Mouse (Mus musculus): ENCODE measurements around the gene Krt7. TPM values are rescaled to one million over a fixed set of nuclear protein-coding genes. Genes with fewer than 3 reads are reported as not detected.

The Krt7 gene
- polyA plus RNA-seq, 1 experiment from 2014 or later = 5.1 TPM

GRCm38 (mm10) chr15:101459283-101459682 is 48.4 kb downstream of the Krt7 start:
- DNase-seq (ENCODE audit: low read depth, low spot score) (no peak), ATAC-seq (no peak)
- no peak for TF ChIP-seq CTCF (IDR thresholded peaks at IDR 0.05)
- CTCF ChIA-PET = interaction anchor here (1.2 to 1.7 kb wide), 2 partner anchors 10 to 11 kb away, joined by 3 to 4 read pairs; no protein-coding TSS in a partner anchor
- in situ Hi-C loops (cut with MboI; ENCODE audit: low pct_unique_long_range_greater_than_20kb) = loop anchor here (5.0 kb wide), 1 partner anchor 38 kb away; no protein-coding TSS in a partner anchor
- H3K27me3 ChIP-seq = no peaks in the 10 kb centered on the region
- POLR2A ChIA-PET = no interaction called here

DNA sequence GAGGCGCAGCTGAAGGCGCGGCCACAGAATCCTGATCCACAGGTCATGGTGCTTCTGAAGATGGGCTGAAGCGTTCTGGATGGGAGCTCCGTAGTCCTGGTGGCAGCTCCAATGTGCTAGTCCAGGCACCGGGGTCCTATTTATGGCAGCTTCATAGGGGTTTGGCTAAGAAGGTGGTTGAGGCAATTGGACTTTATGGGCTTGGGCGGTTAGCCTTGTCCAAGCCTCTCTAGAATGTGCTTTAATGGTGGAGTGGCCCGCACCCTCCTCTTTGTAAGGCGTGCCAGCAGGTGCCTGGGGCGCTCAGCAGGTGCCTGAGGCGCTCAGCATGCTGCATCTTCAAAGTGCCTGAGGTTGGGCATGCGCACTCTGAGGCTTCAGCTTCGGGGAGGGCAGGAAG is 52.8 kb downstream of the Krt7 start, which contains the start of gene Krt81:
Gene Krt81, minus strand, starts transcription at position 101 of the 400 bp plus-strand sequence.
- POLR2A ChIA-PET = no interaction called here
- ATAC-seq = no peak
- CTCF ChIA-PET = no interaction called here
- H3K27me3 ChIP-seq = no peaks in the 10 kb centered on the region
- in situ Hi-C loops (cut with MboI; ENCODE audit: low pct_unique_long_range_greater_than_20kb) = no loop called here
- TF ChIP-seq CTCF (IDR thresholded peaks at IDR 0.05) = no peak
- no peak for DNase-seq (ENCODE audit: low read depth, low spot score)

DNA sequence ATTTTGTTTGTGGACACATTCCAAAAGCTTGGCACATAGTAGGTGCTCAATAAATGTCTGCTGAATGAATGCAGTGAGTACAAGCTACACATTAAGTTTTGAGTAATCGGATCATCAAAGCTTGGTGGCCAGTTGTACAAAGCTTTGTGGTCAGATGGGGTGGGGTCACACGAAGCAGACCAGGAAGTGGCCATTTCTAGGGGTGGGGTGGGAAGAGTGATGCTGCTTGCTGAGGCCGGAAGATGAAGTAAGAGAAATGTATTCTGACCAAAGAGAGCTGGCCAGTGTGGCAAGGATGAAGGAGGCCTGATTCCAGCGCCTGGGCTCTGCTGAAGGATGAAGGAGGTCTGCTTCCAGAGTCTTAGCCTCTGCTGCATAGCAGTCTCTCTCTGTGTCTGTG is 58.2 kb downstream of the Krt7 start:
- ChIA-PET CTCF (interaction anchor here (1.4 kb wide), 1 partner anchor 10 kb away, joined by 3 read pairs; no protein-coding TSS in a partner anchor), POLR2A (no interaction called here)
- TF ChIP-seq CTCF (IDR thresholded peaks at IDR 0.05) = no peak
- ATAC-seq = no peak
- H3K27me3 ChIP-seq = peaks cover 3% of the 10 kb centered on the region
- in situ Hi-C loops (cut with MboI; ENCODE audit: low pct_unique_long_range_greater_than_20kb) = no loop called here
- no peak for DNase-seq (ENCODE audit: low read depth, low spot score)

DNA sequence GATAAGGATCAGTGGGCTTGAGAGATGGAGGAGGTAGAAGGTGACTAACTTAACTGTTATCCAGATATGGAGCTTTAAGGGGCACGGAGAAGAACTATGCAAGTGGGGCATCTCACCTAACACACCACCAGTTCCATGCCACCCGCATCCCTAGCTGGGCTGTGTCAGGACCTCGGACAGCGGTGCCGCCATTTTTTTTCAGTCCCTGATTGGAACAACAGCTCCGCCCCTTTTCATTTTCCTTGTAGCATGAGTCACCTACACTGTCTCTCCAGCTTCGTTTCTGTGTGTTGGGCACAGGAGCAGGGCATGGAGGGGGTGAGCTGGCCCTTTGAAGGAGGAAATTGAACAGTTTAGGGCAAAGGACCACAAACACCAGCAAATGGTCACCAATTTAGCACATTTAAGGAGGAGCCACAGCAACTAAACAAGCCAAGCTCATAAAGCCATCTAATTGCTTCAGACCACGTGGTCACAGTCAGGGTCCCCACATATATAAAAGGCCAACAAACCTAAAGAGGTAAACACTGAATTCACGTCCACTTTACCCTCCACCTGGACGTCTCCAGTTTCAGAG is 62.2 kb downstream of the Krt7 start, which contains the start of gene Krt86:
Gene Krt86, plus strand, starts transcription at position 527 of the 577 bp plus-strand sequence.
- ChIA-PET CTCF (interaction anchor here (1.0 kb wide), 1 partner anchor 24 kb away, joined by 3 read pairs; no protein-coding TSS in a partner anchor), POLR2A (no interaction called here)
- in situ Hi-C loops (cut with MboI; ENCODE audit: low pct_unique_long_range_greater_than_20kb) = no loop called here
- DNase-seq (ENCODE audit: low read depth, low spot score) (no peak), ATAC-seq (peak; percentile 49)
- no peak for TF ChIP-seq CTCF (IDR thresholded peaks at IDR 0.05)
- peaks cover 15% of the 10 kb centered on the region for H3K27me3 ChIP-seq

DNA sequence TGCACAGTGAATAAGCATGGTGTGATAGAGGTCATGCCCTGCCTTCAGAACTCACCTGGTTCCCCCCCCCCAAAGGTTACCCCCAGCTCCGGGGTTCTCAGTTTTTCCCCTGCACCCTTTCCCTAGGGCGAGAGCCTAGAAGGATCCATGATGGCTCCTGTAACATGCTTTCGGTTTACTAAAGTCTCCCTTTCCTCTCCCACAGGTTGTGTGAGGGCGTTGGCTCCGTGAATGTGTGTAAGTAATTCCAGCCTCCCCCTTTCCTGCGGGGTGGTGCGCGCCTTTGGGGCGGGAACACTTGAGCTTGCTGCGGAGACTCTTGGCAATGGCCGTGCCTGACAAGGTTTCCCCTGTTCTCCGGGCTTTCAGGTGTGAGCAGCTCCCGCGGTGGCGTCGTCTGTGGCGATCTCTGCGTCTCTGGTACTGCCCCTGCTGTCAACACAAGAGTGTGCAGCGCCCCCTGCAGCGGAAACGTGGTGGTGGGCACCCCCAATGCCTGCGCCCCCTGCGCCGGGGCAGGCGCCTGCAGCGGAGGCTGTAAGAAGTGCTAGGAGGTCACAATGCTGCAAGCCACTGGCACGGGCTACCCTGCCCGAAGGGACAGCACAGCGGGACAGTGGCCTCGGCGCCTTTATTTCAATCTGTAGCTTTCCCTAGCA is 68.3 kb downstream of the Krt7 start:
- ATAC-seq (no peak), DNase-seq (ENCODE audit: low read depth, low spot score) (no peak)
- POLR2A ChIA-PET = interaction anchor here (0.6 kb wide), 1 partner anchor 30 kb away, joined by 3 read pairs; no protein-coding TSS in a partner anchor
- peaks cover 16% of the 10 kb centered on the region for H3K27me3 ChIP-seq
- no peak for TF ChIP-seq CTCF (IDR thresholded peaks at IDR 0.05)
- in situ Hi-C loops (cut with MboI; ENCODE audit: low pct_unique_long_range_greater_than_20kb) = no loop called here
- CTCF ChIA-PET = no interaction called here

DNA sequence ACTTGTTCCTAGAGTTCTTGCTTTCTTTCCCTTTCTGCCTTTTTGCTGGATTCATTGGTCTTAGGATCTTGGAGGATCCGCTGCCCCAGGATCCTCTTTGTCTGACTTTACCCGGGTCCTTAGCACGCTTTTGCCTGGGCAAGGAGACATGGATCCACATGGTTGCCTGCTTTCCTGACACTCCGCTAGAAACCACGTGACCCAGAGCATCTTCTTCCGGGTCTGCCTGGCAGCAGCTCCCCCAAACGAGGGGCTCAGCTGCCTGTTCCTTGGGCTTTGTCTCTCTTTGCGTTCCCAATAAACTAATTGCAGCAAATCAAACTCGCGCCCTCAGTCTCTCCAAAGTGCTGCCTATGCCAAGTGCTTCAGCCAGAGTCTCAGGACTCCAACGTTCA is 68.8 kb downstream of the Krt7 start:
- ATAC-seq = no peak
- TF ChIP-seq CTCF (IDR thresholded peaks at IDR 0.05) = no peak
- ChIA-PET POLR2A (interaction anchor here (0.6 kb wide), 1 partner anchor 31 kb away, joined by 3 read pairs; no protein-coding TSS in a partner anchor), CTCF (no interaction called here)
- peaks cover 16% of the 10 kb centered on the region for H3K27me3 ChIP-seq
- no peak for DNase-seq (ENCODE audit: low read depth, low spot score)
- in situ Hi-C loops (cut with MboI; ENCODE audit: low pct_unique_long_range_greater_than_20kb) = no loop called here

Other genes with a start within 250 kb of the Krt7 start
- gene Acvr1b, start 237.0 kb upstream of the Krt7 start, polyA plus RNA-seq (2021) = 31.1 TPM
- 6.8 TPM for gene Grasp, start 186.9 kb upstream of the Krt7 start, polyA plus RNA-seq (2021)
- 2.2 TPM for gene Nr4a1, start 156.8 kb upstream of the Krt7 start, polyA plus RNA-seq (2021)
- gene Atg101, start 126.8 kb upstream of the Krt7 start, polyA plus RNA-seq (2021) = 48.6 TPM
- not detected for gene 6030408B16Rik, start 117.8 kb upstream of the Krt7 start, polyA plus RNA-seq (2021)
- 16.7 TPM for gene Krt80, start 40.9 kb upstream of the Krt7 start, polyA plus RNA-seq (2021)
- gene Krt87, start 27.8 kb downstream of the Krt7 start, polyA plus RNA-seq (2021) = not detected
- not detected for gene Krt88, start 36.7 kb downstream of the Krt7 start, polyA plus RNA-seq (2021)
- gene Krt81, start 52.7 kb downstream of the Krt7 start, polyA plus RNA-seq (2021) = not detected
- gene Krt86, start 62.4 kb downstream of the Krt7 start, polyA plus RNA-seq (2021) = not detected
- not detected for gene Krt83, start 80.5 kb downstream of the Krt7 start, polyA plus RNA-seq (2021)
- not detected for gene Gm49425, start 106.2 kb downstream of the Krt7 start, polyA plus RNA-seq (2021)
- gene Krt84, start 121.8 kb downstream of the Krt7 start, polyA plus RNA-seq (2021) = not detected
- gene Krt82, start 139.6 kb downstream of the Krt7 start, polyA plus RNA-seq (2021) = not detected
- 0.27 TPM for gene Krt90, start 151.9 kb downstream of the Krt7 start, polyA plus RNA-seq (2021)
- not detected for gene Krt75, start 162.9 kb downstream of the Krt7 start, polyA plus RNA-seq (2021)
- not detected for gene Gm5414, start 217.1 kb downstream of the Krt7 start, polyA plus RNA-seq (2021)
- not detected for gene Gm5478, start 236.3 kb downstream of the Krt7 start, polyA plus RNA-seq (2021)

Data from Patski (cell line).